Mouse (Mus musculus) left cerebral cortex, postnatal 36 days (tissue): ENCODE measurements around the gene Olfr1432. TPM values are rescaled to one million over a fixed set of nuclear protein-coding genes. Genes with fewer than 3 reads are reported as not detected.
"Not testable (repeated sequence)": the region's sequence is repeated elsewhere in the genome, so short reads cannot be mapped to it uniquely, and the experiment has no call there.

ENCODE experiments used
- DNase-seq, 2 experiments: peaks; one replicate each; pipeline ENCODE4 v3.0.0; 2021 to 2022; ENCODE audit warnings: low spot score in 2 of 2, mixed read lengths in 1 of 2
- intact Hi-C: fragments of 180-260 bp; cut with DNase I; formaldehyde crosslinking; loops from one replicate; pipeline ENCODE4 v1.15.1; 2025
- total RNA-seq, 2 experiments: library from RNA; stranded (reverse); gene quantifications; 2 replicates each; pipeline ENCODE4 v1.2.3; 2021

The Olfr1432 gene
- not detected for total RNA-seq

GRCm38 (mm10) chr19:12232496-12232895 lies at the start of gene Olfr1432:
Gene Olfr1432, minus strand, starts transcription at chr19:12232596.
- intact Hi-C loops, result loop anchor here (5.0 kb wide), 1 partner anchor 55 kb away; no protein-coding TSS in a partner anchor

GRCm38 (mm10) chr19:12279554-12279953 lies 47.2 kb upstream of the Olfr1432 start, which contains the start of gene Olfr1434:
Gene Olfr1434, plus strand, starts transcription at chr19:12279854.
- DNase-seq, result no peak
- intact Hi-C loops, result no loop called here

More at GRCm38 (mm10) chr19:12232496-12232895, at the start of gene Olfr1432:
- DNase-seq, result not testable (repeated sequence)

GRCm38 (mm10) chr19:12260732-12261131 lies 28.3 kb upstream of the Olfr1432 start, which contains the start of gene Olfr235:
Gene Olfr235, plus strand, starts transcription at chr19:12261032.
- no peak for DNase-seq
- intact Hi-C loops, result no loop called here

- DNase-seq, result no peak
- intact Hi-C loops, result no loop called here
Observed at GRCm38 (mm10) chr19:12241559-12241958, 9.2 kb upstream of the Olfr1432 start, which contains the start of gene Olfr262. Gene Olfr262, minus strand, starts transcription at chr19:12241659.

GRCm38 (mm10) chr19:12200334-12200733 lies 32.1 kb downstream of the Olfr1432 start, which contains the start of gene Olfr1431:
Gene Olfr1431, plus strand, starts transcription at chr19:12200634.
- intact Hi-C loops, result no loop called here
- DNase-seq, result no peak

- intact Hi-C loops, DNase-seq: not testable (repeated sequence)
Observed at GRCm38 (mm10) chr19:12199076-12199475, 33.3 kb downstream of the Olfr1432 start.

Other genes starting within 250 kb of the Olfr1432 start
- gene Olfr1423, start 191.3 kb downstream of the Olfr1432 start, total RNA-seq, result not detected
- gene Olfr1424, start 169.9 kb downstream of the Olfr1432 start, total RNA-seq, result not detected
- gene Olfr1425, start 154.9 kb downstream of the Olfr1432 start, total RNA-seq, result not detected
- not detected for gene Olfr1426, start 140.6 kb downstream of the Olfr1432 start, total RNA-seq
- gene Olfr1427, start 129.3 kb downstream of the Olfr1432 start, total RNA-seq, result not detected
- not detected for gene Olfr1428, start 116.7 kb downstream of the Olfr1432 start, total RNA-seq
- not detected for gene Olfr76, start 109.4 kb downstream of the Olfr1432 start, total RNA-seq
- not detected for gene Olfr1555-ps1, start 62.5 kb downstream of the Olfr1432 start, total RNA-seq
- not detected for gene Olfr1431, start 32.0 kb downstream of the Olfr1432 start, total RNA-seq
- not detected for gene Olfr262, start 9.1 kb upstream of the Olfr1432 start, total RNA-seq
- gene Olfr235, start 28.4 kb upstream of the Olfr1432 start, total RNA-seq, result not detected
- gene Olfr1434, start 47.3 kb upstream of the Olfr1432 start, total RNA-seq, result not detected
- gene Olfr1436, start 66.5 kb upstream of the Olfr1432 start, total RNA-seq, result not detected
- gene Olfr1437, start 92.5 kb upstream of the Olfr1432 start, total RNA-seq, result not detected
- gene Olfr1438-ps1, start 103.3 kb upstream of the Olfr1432 start, total RNA-seq, result not detected
- not detected for gene Olfr1440, start 154.7 kb upstream of the Olfr1432 start, total RNA-seq
- gene Olfr1441, start 184.8 kb upstream of the Olfr1432 start, total RNA-seq, result not detected
- gene Pfpl, start 195.3 kb upstream of the Olfr1432 start, total RNA-seq, result not detected
- gene Mpeg1, start 228.2 kb upstream of the Olfr1432 start, total RNA-seq, result 1 to 10 TPM; 7.9 to 8.5 TPM